Mouse (Mus musculus) hindbrain, embryonic 13.5 days (tissue): ENCODE data around the gene Timm13. TPM values are rescaled to one million over a fixed set of nuclear protein-coding genes. Genes with fewer than 3 reads are reported as not detected.

Experiments used
- ATAC-seq: fragments of 200-750 bp; cut with Nextera tagmentation; 2 replicates; pipeline ENCODE4 v1.8.0; 2017; ENCODE audit warnings: moderate TSS enrichment; ENCODE audit not compliant: low FRiP score
- H3K27ac ChIP-seq: fragments of 300-500 bp; sonication (generic); 2 replicates; pipeline ENCODE4 v1.5.1; 2015; ENCODE audit warnings: inconsistent platforms, mild to moderate bottlenecking, moderate library complexity
- H3K27me3 ChIP-seq: fragments of 300-500 bp; sonication (generic); 2 replicates; pipeline ENCODE4 v1.6.1; 2015; ENCODE audit warnings: mild to moderate bottlenecking, inconsistent platforms
- H3K36me3 ChIP-seq: fragments of 300-500 bp; sonication (generic); 2 replicates; pipeline ENCODE4 v1.6.1; 2015; ENCODE audit warnings: mild to moderate bottlenecking, inconsistent platforms
- H3K4me1 ChIP-seq: fragments of 300-500 bp; sonication (generic); replicated peaks from 2 replicates; pipeline ENCODE4 v1.6.1; 2015; ENCODE audit warnings: inconsistent platforms
- H3K4me2 ChIP-seq: fragments of 300-500 bp; sonication (generic); 2 replicates; pipeline ENCODE4 v1.6.1; 2015; ENCODE audit warnings: inconsistent platforms, mild to moderate bottlenecking, moderate library complexity
- H3K4me3 ChIP-seq: fragments of 300-500 bp; sonication (generic); 2 replicates; pipeline ENCODE4 v1.5.1; 2015; ENCODE audit warnings: mild to moderate bottlenecking, inconsistent platforms
- H3K9ac ChIP-seq: fragments of 300-500 bp; sonication (generic); 2 replicates; pipeline ENCODE4 v1.6.1; 2015; ENCODE audit warnings: mild to moderate bottlenecking, inconsistent platforms
- H3K9me3 ChIP-seq: fragments of 300-500 bp; sonication (generic); 2 replicates; pipeline ENCODE4 v1.6.1; 2016; ENCODE audit warnings: inconsistent platforms
- WGBS: fragments of 180-500 bp; shearing (Covaris S2); methylation state at CpG from one replicate; pipeline ENCODE4 v1.1.7; 2015; 5-methylcytosine and 5-hydroxymethylcytosine counted together
- polyA plus RNA-seq: library from polyadenylated mRNA; unstranded; fragments of >200 nt; fragmentation: Nextera tagmentation; extraction: Ambion mirVana; gene quantifications from 2 replicates; pipeline ENCODE4 v1.2.1, GENCODE M21; 2015

Gene Timm13
- polyA plus RNA-seq, 1 experiment from 2014 or later = 333 TPM

DNA sequence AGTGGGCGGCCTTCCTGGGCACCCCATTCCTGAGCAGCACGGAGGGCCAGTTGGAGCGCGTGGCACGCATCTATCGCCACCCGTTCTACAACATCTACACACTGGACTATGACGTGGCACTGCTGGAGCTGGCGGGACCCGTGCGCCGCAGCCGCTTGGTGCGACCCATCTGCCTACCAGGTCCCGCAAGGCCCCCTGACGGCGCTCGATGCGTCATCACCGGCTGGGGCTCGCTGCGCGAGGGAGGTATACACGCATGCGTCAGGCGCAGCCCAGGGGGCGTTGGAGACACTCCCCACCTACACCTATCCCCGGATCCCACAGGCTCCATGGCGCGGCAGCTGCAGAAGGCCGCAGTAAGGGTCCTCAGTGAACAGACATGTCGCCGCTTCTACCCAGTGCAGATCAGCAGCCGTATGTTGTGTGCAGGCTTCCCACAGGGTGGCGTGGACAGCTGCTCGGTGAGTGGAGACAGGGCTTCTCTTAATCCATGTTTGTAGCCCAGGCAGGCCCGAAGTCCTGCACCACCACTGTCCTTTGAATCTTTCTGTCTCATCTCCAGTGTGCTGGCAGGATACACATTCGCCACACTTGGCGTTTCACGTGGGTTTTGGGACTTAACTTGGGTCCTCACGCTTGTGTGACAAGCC, 2.8 kb downstream of the Timm13 start:
- no peaks in the 10 kb centered on the region for H3K27me3 ChIP-seq
- no peak for ATAC-seq
- peak overlapping the region; percentile 12 for H3K4me3 ChIP-seq
- peak overlapping the region; percentile 34 for H3K4me2 ChIP-seq
- WGBS = 39% methylated on average over 41 of the region's 41 CpGs
- H3K9me3 ChIP-seq = no peaks in the 10 kb centered on the region
- 0 out of 2 replicates have a peak overlapping the region, but pooled peaks have one; percentile 30 for H3K27ac ChIP-seq
- H3K4me1 ChIP-seq = peaks cover 30% of the 10 kb centered on the region
- H3K9ac ChIP-seq = peak overlapping the region; percentile 88
- peaks cover 25% of the 10 kb centered on the region for H3K36me3 ChIP-seq

DNA sequence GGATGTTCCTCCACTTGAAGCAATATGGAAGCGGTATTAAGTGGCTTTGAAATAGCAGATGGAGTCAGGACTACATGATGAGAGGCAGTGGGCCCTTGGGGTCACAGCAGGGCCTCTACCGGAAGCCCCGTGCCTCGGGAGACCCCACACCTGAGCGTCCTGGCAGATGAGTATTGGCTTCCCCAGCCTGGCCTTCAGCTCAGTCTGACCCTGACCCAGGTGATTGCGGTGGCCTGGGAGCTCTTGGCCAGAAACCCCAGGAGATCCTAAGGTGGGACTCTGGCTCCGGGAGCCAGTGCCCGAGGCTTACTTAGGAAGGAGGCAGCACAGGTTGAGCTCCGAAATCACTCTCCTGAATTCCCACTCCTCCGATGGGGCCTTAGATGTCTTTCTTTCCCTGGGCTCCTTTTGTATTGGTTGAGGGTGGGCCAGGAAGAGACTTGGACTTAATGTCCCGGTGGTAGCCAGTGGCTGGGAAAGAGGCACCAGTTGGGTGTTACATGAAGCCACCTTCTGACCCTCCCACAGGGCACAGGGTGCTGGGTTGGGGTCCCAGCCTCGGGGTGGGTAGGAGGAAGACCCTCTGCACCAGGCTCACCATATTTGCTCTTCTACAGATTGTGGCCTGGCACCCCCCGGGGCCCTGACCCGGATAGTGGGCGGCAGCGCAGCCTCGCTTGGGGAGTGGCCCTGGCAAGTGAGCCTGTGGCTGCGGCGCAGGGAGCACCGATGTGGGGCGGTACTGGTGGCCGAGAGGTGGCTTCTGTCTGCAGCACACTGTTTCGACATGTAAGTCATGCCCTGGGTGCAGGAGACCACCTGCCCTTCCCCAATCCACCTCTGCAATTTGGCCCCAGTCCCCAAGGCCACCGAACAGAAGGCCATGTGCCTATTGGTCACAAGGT, 3.9 kb downstream of the Timm13 start:
- Histone ChIP-seq H3K4me2 (no peak overlapping the region), H3K9me3 (no peaks in the 10 kb centered on the region), H3K27me3 (no peaks in the 10 kb centered on the region), H3K36me3 (peaks cover 14% of the 10 kb centered on the region), H3K27ac (no peak overlapping the region), H3K4me1 (peaks cover 30% of the 10 kb centered on the region), H3K4me3 (no peak overlapping the region), H3K9ac (no peak overlapping the region)
- WGBS = 73% methylated on average over 24 of the region's 24 CpGs
- ATAC-seq = no peak

DNA sequence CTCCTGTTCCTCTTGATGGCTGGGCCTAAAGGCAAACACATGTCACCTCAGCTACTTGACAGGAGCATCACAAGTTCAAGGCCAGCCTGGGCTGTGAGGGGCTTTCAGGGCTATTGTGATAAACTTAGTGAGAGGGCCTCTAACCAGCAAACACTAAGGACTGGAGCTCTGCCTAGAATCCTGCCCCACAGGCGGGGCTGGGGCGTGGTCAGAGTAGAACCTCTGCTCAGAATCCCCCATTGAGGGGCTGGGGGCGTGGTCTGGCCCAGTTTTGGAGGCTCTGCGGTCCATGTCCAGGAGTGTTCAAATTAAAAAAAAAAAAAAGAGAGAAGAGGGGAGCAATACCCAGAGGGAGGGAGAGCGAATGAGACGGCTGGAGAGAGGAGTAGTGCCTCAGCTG, 5.1 kb downstream of the Timm13 start:
- Histone ChIP-seq H3K36me3 (peaks cover 13% of the 10 kb centered on the region), H3K9ac (peak overlapping the region; percentile 19; the same call in 1 of the 2 replicates), H3K4me3 (no peak overlapping the region), H3K27me3 (no peaks in the 10 kb centered on the region), H3K27ac (no peak overlapping the region), H3K4me1 (peaks cover 26% of the 10 kb centered on the region), H3K4me2 (no peak overlapping the region), H3K9me3 (no peaks in the 10 kb centered on the region)
- no peak for ATAC-seq
- 83% methylated on average over 6 of the region's 6 CpGs for WGBS

DNA sequence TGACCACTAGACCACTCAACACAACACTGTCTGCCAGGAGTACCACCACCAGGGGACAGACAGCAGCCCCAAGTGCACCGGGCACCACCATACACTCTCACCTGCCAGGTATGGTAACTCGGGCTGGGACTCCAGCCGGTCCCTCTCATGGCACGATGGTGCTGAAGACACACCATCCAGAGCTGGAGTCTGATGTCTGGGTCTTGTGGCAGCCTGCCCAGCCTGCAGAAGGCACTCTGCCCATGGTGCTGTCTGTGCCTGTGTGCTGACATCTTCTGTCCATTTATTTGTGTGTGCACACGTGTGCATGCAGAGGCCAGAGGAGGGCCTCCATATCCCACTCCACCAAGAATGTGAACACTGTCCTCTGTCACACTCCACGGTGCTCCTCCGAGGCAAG, 5.7 kb downstream of the Timm13 start:
- H3K27me3 ChIP-seq = peaks cover 1% of the 10 kb centered on the region
- H3K27ac ChIP-seq = no peak overlapping the region
- ATAC-seq = no peak
- peaks cover 13% of the 10 kb centered on the region for H3K36me3 ChIP-seq
- WGBS = 87% methylated on average over 7 of the region's 7 CpGs
- no peak overlapping the region for H3K4me3 ChIP-seq
- H3K4me2 ChIP-seq = no peak overlapping the region
- peak overlapping the region; percentile 19; the same call in 1 of the 2 replicates for H3K9ac ChIP-seq
- H3K9me3 ChIP-seq = no peaks in the 10 kb centered on the region
- H3K4me1 ChIP-seq = peaks cover 25% of the 10 kb centered on the region

DNA sequence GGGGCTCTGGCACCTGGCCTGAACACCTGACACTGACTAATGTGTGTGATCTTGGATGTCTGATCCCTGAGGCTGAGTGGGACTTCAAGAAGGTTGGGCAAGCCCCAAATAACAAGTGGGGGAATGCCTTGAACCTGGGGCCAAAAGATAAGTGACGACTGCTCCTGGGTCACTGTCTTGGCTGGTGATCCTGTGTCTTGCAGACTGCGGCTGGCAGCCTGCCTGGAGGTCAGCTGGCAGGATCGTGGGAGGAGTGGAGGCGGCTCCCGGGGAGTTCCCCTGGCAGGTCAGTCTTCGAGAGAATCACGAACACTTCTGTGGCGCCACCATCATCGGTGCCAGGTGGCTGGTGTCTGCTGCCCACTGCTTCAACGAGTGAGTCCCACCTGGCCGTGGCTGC, 13.6 kb downstream of the Timm13 start:
- no peak overlapping the region for H3K4me3 ChIP-seq
- H3K4me1 ChIP-seq = no peaks in the 10 kb centered on the region
- WGBS = 71% methylated on average over 11 of the region's 11 CpGs
- peaks cover 27% of the 10 kb centered on the region for H3K27me3 ChIP-seq
- H3K36me3 ChIP-seq = no peaks in the 10 kb centered on the region
- H3K9me3 ChIP-seq = no peaks in the 10 kb centered on the region
- no peak overlapping the region for H3K27ac ChIP-seq
- no peak for ATAC-seq
- peak overlapping the region; percentile 49; the same call in 1 of the 2 replicates for H3K9ac ChIP-seq
- no peak overlapping the region for H3K4me2 ChIP-seq

DNA sequence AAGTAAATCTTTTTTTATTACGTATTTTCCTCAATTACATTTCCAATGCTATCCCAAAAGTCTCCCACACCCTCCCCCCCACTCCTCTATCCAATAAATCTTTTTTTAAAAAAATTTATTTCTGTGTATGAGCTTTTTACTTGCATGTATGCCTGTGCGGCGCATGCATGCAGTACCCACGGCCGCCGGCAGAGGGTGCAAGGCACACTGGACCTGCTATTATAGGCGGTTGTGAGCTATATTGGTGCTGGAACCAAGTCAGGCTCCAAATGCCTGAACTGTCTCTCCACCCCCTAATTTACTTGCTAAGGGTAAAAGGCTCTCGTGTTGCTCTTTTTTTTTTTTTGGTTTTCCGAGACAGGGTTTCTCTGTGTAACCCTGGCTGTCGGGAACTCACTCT, 19.5 kb downstream of the Timm13 start:
- Histone ChIP-seq H3K27me3 (0 out of 2 replicates have a peak, but pooled peaks cover 3% of the 10 kb centered on the region), H3K4me3 (no peak overlapping the region), H3K9ac (no peak overlapping the region), H3K36me3 (no peaks in the 10 kb centered on the region), H3K9me3 (no peaks in the 10 kb centered on the region), H3K4me1 (no peaks in the 10 kb centered on the region), H3K27ac (no peak overlapping the region), H3K4me2 (no peak overlapping the region)
- ATAC-seq = no peak
- WGBS = 26% methylated on average over 10 of the region's 10 CpGs

DNA sequence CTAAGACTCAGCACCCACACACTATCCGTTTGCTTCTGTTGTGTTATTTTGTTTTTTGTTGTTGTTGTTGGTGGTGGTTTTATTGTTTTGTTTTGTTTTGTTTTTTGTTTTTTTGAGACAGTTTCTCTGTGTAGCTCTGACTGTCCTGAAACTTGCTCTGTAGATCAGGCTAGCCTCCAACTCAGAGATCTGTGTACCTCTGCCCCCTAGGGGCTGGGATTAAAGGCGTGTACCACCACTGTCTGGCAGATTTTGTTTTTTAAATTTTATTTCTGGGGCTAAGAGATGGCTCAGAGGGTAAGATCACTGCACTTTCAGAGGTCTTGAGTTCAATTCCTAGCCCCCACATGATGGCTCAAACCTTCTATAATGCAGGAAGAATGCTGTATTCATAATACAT, 19.9 kb downstream of the Timm13 start:
- H3K4me3 ChIP-seq = no peak overlapping the region
- H3K4me2 ChIP-seq = no peak overlapping the region
- no peaks in the 10 kb centered on the region for H3K36me3 ChIP-seq
- H3K27me3 ChIP-seq = 0 out of 2 replicates have a peak, but pooled peaks cover 3% of the 10 kb centered on the region
- no peak overlapping the region for H3K27ac ChIP-seq
- no peaks in the 10 kb centered on the region for H3K9me3 ChIP-seq
- 78% methylated on average over 2 of the region's 2 CpGs for WGBS
- ATAC-seq = no peak
- H3K4me1 ChIP-seq = no peaks in the 10 kb centered on the region
- H3K9ac ChIP-seq = no peak overlapping the region

DNA sequence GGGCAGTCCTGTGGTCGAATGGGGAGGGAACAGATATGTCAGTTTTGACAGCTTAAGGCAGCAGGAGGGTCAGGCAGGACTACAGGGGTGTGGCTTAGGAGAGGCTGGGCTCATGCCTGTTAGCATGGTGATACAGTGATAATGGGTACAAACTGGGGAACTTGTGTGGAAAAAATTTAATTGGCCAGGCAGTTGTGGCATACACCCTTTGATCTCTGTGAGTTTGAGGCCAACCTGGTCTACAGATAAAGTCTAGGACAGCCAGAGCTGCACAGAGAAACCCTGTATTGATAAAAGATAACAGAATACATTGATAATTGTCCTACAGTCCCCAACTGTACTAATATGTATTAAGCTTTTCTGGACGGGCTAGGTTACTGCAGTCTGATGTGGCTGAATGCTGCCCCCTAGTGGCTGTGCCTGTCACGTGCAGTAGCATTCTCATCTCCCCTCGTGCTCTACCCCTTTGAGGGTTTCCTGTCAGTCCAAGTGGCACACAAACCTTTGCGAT, 20.6 kb downstream of the Timm13 start:
- Histone ChIP-seq H3K27me3 (0 out of 2 replicates have a peak, but pooled peaks cover 3% of the 10 kb centered on the region), H3K36me3 (no peaks in the 10 kb centered on the region), H3K9ac (no peak overlapping the region), H3K4me3 (no peak overlapping the region), H3K4me1 (no peaks in the 10 kb centered on the region), H3K9me3 (no peaks in the 10 kb centered on the region), H3K4me2 (no peak overlapping the region), H3K27ac (no peak overlapping the region)
- 20% methylated on average over 5 of the region's 5 CpGs for WGBS
- ATAC-seq = no peak

DNA sequence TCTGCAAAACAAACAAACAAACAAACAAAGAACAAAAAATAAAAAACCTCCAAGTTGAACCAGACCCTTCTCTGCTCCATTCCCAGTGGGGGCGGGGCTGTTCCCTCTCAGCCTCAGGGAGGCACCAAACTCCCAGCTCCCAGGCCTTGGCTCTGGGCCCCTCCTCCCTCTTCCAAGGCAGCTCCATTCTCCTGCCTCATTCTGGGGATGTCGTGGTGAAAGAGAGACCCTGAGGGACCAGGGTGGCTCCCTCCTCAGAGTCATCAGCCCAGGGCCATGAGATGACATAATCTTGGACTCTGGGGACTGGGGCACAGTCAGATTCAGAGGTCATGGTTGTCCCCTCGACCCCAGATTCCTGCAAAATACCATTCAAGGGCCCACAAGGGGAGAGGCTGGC, 24.2 kb downstream of the Timm13 start:
- Histone ChIP-seq H3K9ac (0 out of 2 replicates have a peak overlapping the region, but pooled peaks have one; percentile 19), H3K4me2 (no peak overlapping the region)
- no peak for ATAC-seq

DNA sequence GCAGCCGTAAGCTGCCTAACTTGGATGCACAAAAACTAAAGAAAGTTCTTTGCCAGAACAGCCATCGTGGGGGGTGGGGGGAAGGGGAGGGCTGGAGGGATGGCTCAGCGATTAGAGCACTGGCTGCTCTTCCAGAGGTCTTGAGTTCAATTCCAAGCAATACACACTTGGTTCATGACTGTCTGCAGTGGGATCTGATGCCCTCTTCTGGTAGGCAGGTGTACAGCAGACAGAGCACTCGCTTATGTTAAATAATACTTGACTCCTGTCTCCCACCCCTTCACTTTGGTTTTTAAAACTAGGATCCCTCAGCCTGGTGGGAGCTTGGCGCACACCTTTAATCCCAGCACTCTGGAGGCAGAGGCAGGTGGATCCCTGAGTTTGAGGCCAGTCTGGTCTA, 24.7 kb downstream of the Timm13 start:
- Histone ChIP-seq H3K36me3 (no peaks in the 10 kb centered on the region), H3K27ac (no peak overlapping the region), H3K4me3 (no peak overlapping the region), H3K4me1 (peaks cover 4% of the 10 kb centered on the region; the same call in 1 of the 2 replicates), H3K4me2 (no peak overlapping the region), H3K27me3 (peaks cover 15% of the 10 kb centered on the region; the same call in 1 of the 2 replicates), H3K9ac (no peak overlapping the region), H3K9me3 (no peaks in the 10 kb centered on the region)
- WGBS = 34% methylated on average over 5 of the region's 5 CpGs
- ATAC-seq = no peak

More for the DNA sequence above, 24.2 kb downstream of the Timm13 start:
- peaks cover 4% of the 10 kb centered on the region; the same call in 1 of the 2 replicates for H3K4me1 ChIP-seq
- no peaks in the 10 kb centered on the region for H3K9me3 ChIP-seq
- 28% methylated on average over 3 of the region's 3 CpGs for WGBS
- H3K27me3 ChIP-seq = peaks cover 15% of the 10 kb centered on the region; the same call in 1 of the 2 replicates
- H3K4me3 ChIP-seq = no peak overlapping the region
- H3K36me3 ChIP-seq = no peaks in the 10 kb centered on the region
- H3K27ac ChIP-seq = no peak overlapping the region

DNA sequence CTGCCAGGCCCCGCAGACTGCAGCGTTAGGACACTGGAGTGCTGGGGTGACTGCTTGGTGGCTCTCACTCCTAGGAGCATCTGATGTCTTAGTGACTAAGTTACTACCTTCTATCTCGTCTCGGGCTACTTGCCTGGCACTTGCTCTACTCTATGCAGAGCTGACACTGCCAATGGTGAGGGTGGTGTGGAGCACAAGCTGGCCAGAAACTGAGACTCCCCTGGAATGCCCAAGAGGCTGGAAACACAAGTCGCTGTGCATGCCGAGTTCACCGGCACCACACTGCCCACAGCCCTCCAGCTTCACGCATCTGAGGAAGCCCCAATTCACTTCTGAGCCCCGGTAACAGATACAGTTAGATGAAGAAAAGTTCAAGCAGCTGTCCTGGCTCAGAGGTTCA, 26.7 kb downstream of the Timm13 start:
- WGBS = 74% methylated on average over 9 of the region's 9 CpGs
- Histone ChIP-seq H3K27me3 (peaks cover 12% of the 10 kb centered on the region; the same call in 1 of the 2 replicates), H3K4me1 (peaks cover 4% of the 10 kb centered on the region; the same call in 1 of the 2 replicates), H3K27ac (no peak overlapping the region), H3K36me3 (no peaks in the 10 kb centered on the region), H3K4me3 (no peak overlapping the region), H3K9ac (no peak overlapping the region), H3K4me2 (no peak overlapping the region), H3K9me3 (no peaks in the 10 kb centered on the region)
- no peak for ATAC-seq

DNA sequence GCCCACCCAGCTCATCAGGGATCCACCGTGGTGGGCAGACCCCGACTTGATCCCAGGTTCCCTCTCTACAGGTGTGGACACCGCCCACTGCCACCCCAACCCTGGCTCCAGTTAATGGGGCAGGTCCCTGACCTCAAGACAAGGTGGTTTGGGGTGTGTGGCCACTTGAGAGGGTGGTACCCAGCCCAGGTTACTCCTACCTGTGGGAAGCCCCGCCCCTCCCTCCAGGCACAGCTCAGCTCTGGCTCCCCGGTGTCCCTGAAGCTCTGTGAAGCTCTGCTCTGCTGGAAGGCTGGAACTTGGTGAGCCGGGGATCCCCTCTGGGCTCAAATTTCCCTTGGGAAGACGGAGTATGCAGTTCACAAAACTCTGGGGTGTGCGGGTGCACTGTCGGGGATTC, 29.2 kb downstream of the Timm13 start, which contains the start of gene Tmprss9:
TSS of gene Tmprss9 (plus strand) at position 268 of the 400 bp plus-strand sequence.
- peaks cover 4% of the 10 kb centered on the region; the same call in 1 of the 2 replicates for H3K4me1 ChIP-seq
- H3K27me3 ChIP-seq = peaks cover 12% of the 10 kb centered on the region; the same call in 1 of the 2 replicates
- no peak within 1 kb of the TSS for H3K27ac ChIP-seq
- H3K9me3 ChIP-seq = no peaks in the 10 kb centered on the region
- no peak within 1 kb of the TSS for H3K4me3 ChIP-seq
- no peak within 1 kb of the TSS for H3K4me2 ChIP-seq
- peaks cover 23% of the 10 kb centered on the region for H3K36me3 ChIP-seq
- H3K9ac ChIP-seq = no peak within 1 kb of the TSS
- WGBS = 36% methylated on average over 9 of the region's 9 CpGs
- ATAC-seq = no peak
